Mouse (Mus musculus) megakaryocyte, embryonic 14.5 days (primary cell): ENCODE data around the gene Pak6.

Experiments used
- FLI1 ChIP-seq: IDR thresholded peaks from 2 replicates; pipeline ENCODE4 v1.6.1; 2012; ENCODE audit warnings: low read length, inconsistent platforms, mixed read lengths
- GATA1 ChIP-seq: IDR thresholded peaks from 3 replicates; pipeline ENCODE4 v1.6.1; 2012; ENCODE audit warnings: mixed read lengths, low read length, inconsistent platforms, borderline replicate concordance

DNA sequence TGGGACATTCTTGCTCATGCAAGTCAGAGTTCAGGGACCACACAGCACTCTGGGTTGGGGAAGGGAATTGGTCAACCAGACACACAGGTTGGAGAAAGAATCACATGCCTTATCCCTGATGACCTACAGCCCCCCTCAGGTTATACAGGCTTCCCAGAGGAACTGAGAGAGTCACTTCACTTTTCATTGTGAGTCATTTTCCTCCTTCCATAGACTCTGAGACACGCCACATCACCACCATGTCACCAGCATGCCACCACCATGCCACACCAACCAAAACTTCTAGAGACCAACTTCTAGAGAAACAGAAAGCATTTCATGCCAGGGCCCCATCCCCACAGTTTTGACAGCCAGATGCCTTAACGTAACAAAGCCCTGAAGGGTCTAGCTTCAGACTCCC is 63.8 kb downstream of the Pak6 start:
- TF ChIP-seq GATA1: no peak
- no peak for TF ChIP-seq FLI1
